Mouse (Mus musculus): ENCODE measurements around the gene C2.

DNA sequence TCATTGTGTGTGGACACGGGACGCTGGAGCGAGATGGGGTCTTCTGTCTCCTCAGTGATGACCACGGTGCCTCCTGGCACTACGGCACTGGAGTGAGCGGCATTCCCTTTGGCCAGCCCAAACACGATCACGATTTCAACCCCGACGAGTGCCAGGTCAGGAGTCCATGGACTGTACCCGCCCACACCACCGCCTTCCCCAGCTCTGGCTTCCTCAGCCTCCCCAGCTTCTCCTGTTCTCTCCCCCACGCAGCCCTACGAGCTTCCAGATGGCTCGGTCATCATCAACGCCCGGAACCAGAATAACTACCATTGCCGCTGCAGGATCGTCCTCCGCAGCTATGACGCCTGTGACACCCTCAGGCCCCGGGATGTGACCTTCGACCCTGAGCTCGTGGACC, 36.0 kb upstream of the C2 start:
- TF ChIP-seq CTCF (IDR thresholded peaks at IDR 0.05; ENCODE audit: low read depth, low read length) (no peak), EP300 (IDR thresholded peaks at IDR 0.05; ENCODE audit: insufficient read depth, low read depth, low read length) (no peak)

Data from ES-Bruce4 (cell line).